Mouse (Mus musculus) stomach, postnatal 0 days (tissue): ENCODE data around the gene Eef1a2.

Source experiments
- CTCF ChIP-seq: IDR thresholded peaks from 2 replicates; pipeline ENCODE4 v1.5.1; 2016; ENCODE audit warnings: antibody characterized with exemption, low read depth, mild to moderate bottlenecking, moderate library complexity
- EP300 ChIP-seq: optimal IDR thresholded peaks from 2 replicates; pipeline ENCODE3; 2016; ENCODE audit warnings: antibody characterized with exemption

GRCm38 (mm10) chr2:181206118-181206517 is 49.3 kb upstream of the Eef1a2 start:
- TF ChIP-seq CTCF = no peak
- no peak for TF ChIP-seq EP300
